Mouse (Mus musculus): ENCODE results near the gene Prss42. TPM values are rescaled to one million over a fixed set of nuclear protein-coding genes. Genes with fewer than 3 reads are reported as not detected.
"Not testable (repeated sequence)": the region's sequence is repeated elsewhere in the genome, so short reads cannot be mapped to it uniquely, and the experiment has no call there.

The Prss42 gene
- polyA plus RNA-seq, 1 experiment from 2014 or later = not detected

DNA sequence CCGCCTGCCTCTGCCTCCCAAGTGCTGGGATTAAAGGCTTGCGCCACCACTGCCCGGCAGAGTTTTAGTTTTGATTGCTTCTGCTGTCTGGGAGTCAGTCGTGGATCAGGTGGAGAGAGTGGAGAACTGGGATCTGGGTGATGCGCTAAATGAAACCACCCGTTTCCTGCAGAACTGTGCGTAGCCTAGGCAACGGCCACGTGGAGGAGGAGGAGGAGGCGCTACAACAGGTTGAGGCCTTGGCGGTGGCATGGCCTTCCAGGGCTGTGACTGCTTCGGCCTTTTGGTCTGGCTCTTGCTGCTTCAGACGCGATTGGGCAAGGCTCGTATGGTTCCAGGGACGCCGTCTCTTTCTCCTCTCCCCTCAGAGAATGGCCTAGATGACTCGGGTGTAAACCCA is 15.8 kb downstream of the Prss42 start, which contains the start of gene Prss44:
Prss44 (plus strand) TSS at position 206 of the 400 bp plus-strand sequence.
- ATAC-seq (ENCODE audit: low FRiP score) (no peak), DNase-seq (ENCODE audit: low spot score, missing footprints) (no peak)
- H3K36me3 ChIP-seq (ENCODE audit: control insufficient read depth, insufficient read depth, low read length) = no peaks in the 10 kb centered on the region
- no peak within 1 kb of the TSS for H3K27ac ChIP-seq (ENCODE audit: low read depth, low read length)
- H3K9ac ChIP-seq (ENCODE audit: low read length) = no peak within 1 kb of the TSS
- H3K4me1 ChIP-seq (ENCODE audit: control insufficient read depth, insufficient read depth, low read length) = no peaks in the 10 kb centered on the region
- H3K4me3 ChIP-seq (ENCODE audit: low read depth, low read length) = no peak within 1 kb of the TSS
- H3K9me3 ChIP-seq (ENCODE audit: control insufficient read depth, low read length) = no peaks in the 10 kb centered on the region
- no peak within 1 kb of the TSS for H3K4me2 ChIP-seq
- WGBS = 62% methylated on average over 18 of the region's 18 CpGs
- no peaks in the 10 kb centered on the region for H3K27me3 ChIP-seq (ENCODE audit: control insufficient read depth, insufficient read depth, low read length)

DNA sequence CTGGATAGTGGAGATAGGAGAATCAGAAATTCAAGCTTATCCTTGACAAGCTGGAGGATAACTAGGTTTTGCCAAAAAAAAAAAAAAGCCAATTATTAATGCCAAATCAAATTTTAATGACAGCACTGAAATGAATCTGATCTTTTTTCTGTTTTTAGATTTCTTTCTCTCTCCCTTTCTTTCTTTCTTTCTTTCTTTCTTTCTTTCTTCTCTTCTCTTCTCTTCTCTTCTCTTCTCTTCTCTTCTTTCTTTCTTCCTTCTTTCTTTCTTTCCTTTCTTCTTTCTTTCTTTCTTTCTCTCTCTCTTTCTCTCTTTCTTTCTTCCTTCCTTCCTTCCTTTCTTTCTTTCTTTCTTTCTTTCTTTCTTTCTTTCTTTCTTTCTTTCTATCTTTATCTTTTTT is 22.6 kb downstream of the Prss42 start:
- not testable (repeated sequence) for H3K4me3 ChIP-seq (ENCODE audit: low read depth, low read length); H3K4me1 ChIP-seq (ENCODE audit: control insufficient read depth, insufficient read depth, low read length); H3K9ac ChIP-seq (ENCODE audit: low read length); H3K27me3 ChIP-seq (ENCODE audit: control insufficient read depth, insufficient read depth, low read length); H3K9me3 ChIP-seq (ENCODE audit: control insufficient read depth, low read length); ATAC-seq (ENCODE audit: low FRiP score); H3K27ac ChIP-seq (ENCODE audit: low read depth, low read length); H3K36me3 ChIP-seq (ENCODE audit: control insufficient read depth, insufficient read depth, low read length); H3K4me2 ChIP-seq; DNase-seq (ENCODE audit: low spot score, missing footprints)

DNA sequence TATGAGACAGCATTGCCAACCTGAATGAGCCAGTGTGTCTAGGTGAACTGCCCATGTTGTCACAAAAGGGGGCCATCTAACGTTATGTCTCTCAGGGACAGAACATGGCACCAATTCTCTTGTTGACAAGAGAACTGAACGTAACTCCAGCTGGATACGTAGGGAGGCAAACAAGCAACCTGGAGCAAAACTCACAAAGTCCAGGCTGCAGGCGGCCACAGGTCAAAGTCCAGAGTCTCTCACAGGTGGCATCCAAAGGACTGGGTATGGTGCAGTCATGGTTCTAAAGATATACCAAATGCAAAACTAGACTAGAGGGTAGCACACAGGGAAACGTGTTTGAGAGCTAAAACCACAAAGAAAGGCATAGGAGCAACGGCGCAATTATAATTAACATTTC is 23.5 kb downstream of the Prss42 start:
- no peaks in the 10 kb centered on the region for H3K36me3 ChIP-seq (ENCODE audit: control insufficient read depth, insufficient read depth, low read length)
- H3K27ac ChIP-seq (ENCODE audit: low read depth, low read length) = no peak overlapping the region
- no peaks in the 10 kb centered on the region for H3K9me3 ChIP-seq (ENCODE audit: control insufficient read depth, low read length)
- H3K4me2 ChIP-seq = no peak overlapping the region
- H3K27me3 ChIP-seq (ENCODE audit: control insufficient read depth, insufficient read depth, low read length) = no peaks in the 10 kb centered on the region
- ATAC-seq (ENCODE audit: low FRiP score) (no peak), DNase-seq (ENCODE audit: low spot score, missing footprints) (no peak)
- H3K9ac ChIP-seq (ENCODE audit: low read length) = no peak overlapping the region
- no peaks in the 10 kb centered on the region for H3K4me1 ChIP-seq (ENCODE audit: control insufficient read depth, insufficient read depth, low read length)
- WGBS = 88% methylated on average over 7 of the region's 7 CpGs
- H3K4me3 ChIP-seq (ENCODE audit: low read depth, low read length) = no peak overlapping the region

DNA sequence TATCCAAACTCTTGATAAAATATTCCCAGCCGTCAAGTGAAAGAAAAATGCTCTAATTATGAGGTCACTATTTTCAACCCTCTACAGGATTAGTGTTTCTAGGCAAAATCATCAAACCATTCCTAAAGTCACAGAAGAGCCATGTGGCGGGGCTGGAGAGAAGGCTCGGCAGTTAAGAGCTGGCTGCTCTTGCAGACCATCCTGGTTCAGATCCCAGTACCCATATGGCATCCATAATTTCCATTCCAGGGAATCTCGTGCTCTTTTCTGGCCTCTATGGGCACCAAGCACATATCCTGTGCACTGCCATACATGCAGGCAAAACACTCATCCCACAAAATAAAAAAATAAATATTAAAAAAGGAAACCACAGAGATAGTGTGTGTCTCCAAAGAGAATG is 27.5 kb downstream of the Prss42 start:
- 78% methylated on average over 4 of the region's 4 CpGs for WGBS
- Histone ChIP-seq H3K4me2 (no peak overlapping the region), H3K9ac (ENCODE audit: low read length) (no peak overlapping the region), H3K27me3 (ENCODE audit: control insufficient read depth, insufficient read depth, low read length) (no peaks in the 10 kb centered on the region), H3K9me3 (ENCODE audit: control insufficient read depth, low read length) (no peaks in the 10 kb centered on the region), H3K4me1 (ENCODE audit: control insufficient read depth, insufficient read depth, low read length) (no peaks in the 10 kb centered on the region), H3K4me3 (ENCODE audit: low read depth, low read length) (no peak overlapping the region), H3K36me3 (ENCODE audit: control insufficient read depth, insufficient read depth, low read length) (no peaks in the 10 kb centered on the region), H3K27ac (ENCODE audit: low read depth, low read length) (no peak overlapping the region)
- DNase-seq (ENCODE audit: low spot score, missing footprints) (no peak), ATAC-seq (ENCODE audit: low FRiP score) (no peak)

DNA sequence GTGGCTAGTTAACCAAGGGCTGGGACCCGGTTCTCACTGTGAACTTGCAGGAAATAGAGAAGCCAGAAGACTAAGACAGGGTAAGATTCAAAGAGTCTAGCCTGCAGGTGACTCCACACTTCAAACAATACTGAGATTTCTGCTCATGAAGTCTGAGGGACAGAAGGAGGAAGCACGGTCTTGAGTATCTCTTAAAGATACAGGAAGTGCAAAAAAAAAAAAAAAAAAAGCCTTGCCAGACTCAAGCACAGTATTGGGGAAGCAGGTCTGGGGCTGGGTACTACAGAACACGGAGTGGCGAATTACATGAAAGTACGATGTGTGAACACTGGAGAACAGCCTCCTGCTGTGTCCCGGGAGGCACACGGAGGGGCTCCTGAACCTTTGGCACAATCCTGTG is 27.9 kb downstream of the Prss42 start:
- Histone ChIP-seq H3K9me3 (ENCODE audit: control insufficient read depth, low read length) (no peaks in the 10 kb centered on the region), H3K4me3 (ENCODE audit: low read depth, low read length) (no peak overlapping the region), H3K27me3 (ENCODE audit: control insufficient read depth, insufficient read depth, low read length) (no peaks in the 10 kb centered on the region), H3K36me3 (ENCODE audit: control insufficient read depth, insufficient read depth, low read length) (no peaks in the 10 kb centered on the region), H3K4me2 (no peak overlapping the region), H3K4me1 (ENCODE audit: control insufficient read depth, insufficient read depth, low read length) (no peaks in the 10 kb centered on the region), H3K9ac (ENCODE audit: low read length) (no peak overlapping the region), H3K27ac (ENCODE audit: low read depth, low read length) (no peak overlapping the region)
- ATAC-seq (ENCODE audit: low FRiP score) (no peak), DNase-seq (ENCODE audit: low spot score, missing footprints) (no peak)
- WGBS = 79% methylated on average over 7 of the region's 7 CpGs

GRCm38 (mm10) chr9:110826390-110826789 is 28.4 kb downstream of the Prss42 start, which contains the start of gene Prss43:
Gene Prss43, plus strand, starts transcription at chr9:110826690.
- no peak for DNase-seq (ENCODE audit: low spot score, missing footprints)
- no peaks in the 10 kb centered on the region for H3K9me3 ChIP-seq (ENCODE audit: control insufficient read depth, low read length)
- WGBS = 80% methylated on average over 3 of the region's 3 CpGs
- H3K4me1 ChIP-seq (ENCODE audit: control insufficient read depth, insufficient read depth, low read length) = no peaks in the 10 kb centered on the region
- no peak within 1 kb of the TSS for H3K4me2 ChIP-seq
- H3K4me3 ChIP-seq (ENCODE audit: low read depth, low read length) = no peak within 1 kb of the TSS
- ATAC-seq (ENCODE audit: low FRiP score) = no peak
- H3K27ac ChIP-seq (ENCODE audit: low read depth, low read length) = no peak within 1 kb of the TSS
- no peak within 1 kb of the TSS for H3K9ac ChIP-seq (ENCODE audit: low read length)
- H3K36me3 ChIP-seq (ENCODE audit: control insufficient read depth, insufficient read depth, low read length) = no peaks in the 10 kb centered on the region
- H3K27me3 ChIP-seq (ENCODE audit: control insufficient read depth, insufficient read depth, low read length) = no peaks in the 10 kb centered on the region

DNA sequence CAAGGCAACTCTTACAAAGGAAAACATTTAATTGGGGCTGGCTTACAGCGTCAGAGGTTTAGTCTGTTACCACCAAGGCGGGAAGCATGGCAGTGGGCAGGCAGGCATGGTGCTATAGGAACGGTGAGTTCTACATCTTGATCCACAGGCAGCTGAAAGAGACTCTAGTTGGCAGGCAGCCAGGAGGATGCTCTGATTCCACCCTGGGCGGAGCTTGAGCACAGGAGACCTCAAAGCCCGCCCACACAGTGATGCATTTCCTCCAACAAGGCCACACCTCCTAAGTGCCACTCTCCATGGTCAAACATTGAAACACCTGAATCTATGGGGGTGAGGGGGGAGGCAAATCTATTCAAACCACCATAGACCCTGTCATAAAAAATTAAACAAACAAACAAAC is 35.1 kb downstream of the Prss42 start:
- no peak overlapping the region for H3K4me2 ChIP-seq
- no peak overlapping the region for H3K4me3 ChIP-seq (ENCODE audit: low read depth, low read length)
- H3K9ac ChIP-seq (ENCODE audit: low read length) = no peak overlapping the region
- H3K27me3 ChIP-seq (ENCODE audit: control insufficient read depth, insufficient read depth, low read length) = no peaks in the 10 kb centered on the region
- 83% methylated on average over 5 of the region's 5 CpGs for WGBS
- ATAC-seq (ENCODE audit: low FRiP score) (no peak), DNase-seq (ENCODE audit: low spot score, missing footprints) (peak; percentile 77)
- no peak overlapping the region for H3K27ac ChIP-seq (ENCODE audit: low read depth, low read length)
- no peaks in the 10 kb centered on the region for H3K4me1 ChIP-seq (ENCODE audit: control insufficient read depth, insufficient read depth, low read length)
- no peaks in the 10 kb centered on the region for H3K9me3 ChIP-seq (ENCODE audit: control insufficient read depth, low read length)
- no peaks in the 10 kb centered on the region for H3K36me3 ChIP-seq (ENCODE audit: control insufficient read depth, insufficient read depth, low read length)

DNA sequence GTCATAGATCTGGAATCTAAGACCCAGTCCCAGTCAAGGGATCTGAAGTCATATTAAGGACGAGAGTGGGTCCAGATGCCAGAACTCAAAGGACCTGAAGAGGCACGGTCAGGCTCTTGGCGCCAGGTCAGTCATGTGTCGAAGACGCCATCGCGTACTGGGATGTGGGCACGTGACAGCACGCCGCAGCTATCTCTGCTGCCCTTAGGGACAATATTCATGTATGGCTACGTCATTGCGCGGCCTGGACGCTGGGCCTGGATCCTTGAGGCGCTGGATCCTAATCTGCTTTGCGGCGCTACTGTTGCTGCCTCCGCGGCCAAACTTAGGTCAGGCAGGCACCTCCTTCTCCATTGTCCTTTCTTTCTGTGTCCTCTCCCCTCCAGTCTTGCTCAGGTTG is 36.4 kb downstream of the Prss42 start, which contains the start of gene Prss45:
Prss45 (plus strand) TSS at position 178 of the 400 bp plus-strand sequence.
- Histone ChIP-seq H3K27me3 (ENCODE audit: control insufficient read depth, insufficient read depth, low read length) (no peaks in the 10 kb centered on the region), H3K4me2 (no peak within 1 kb of the TSS), H3K36me3 (ENCODE audit: control insufficient read depth, insufficient read depth, low read length) (no peaks in the 10 kb centered on the region), H3K4me1 (ENCODE audit: control insufficient read depth, insufficient read depth, low read length) (no peaks in the 10 kb centered on the region), H3K9me3 (ENCODE audit: control insufficient read depth, low read length) (no peaks in the 10 kb centered on the region), H3K27ac (ENCODE audit: low read depth, low read length) (no peak within 1 kb of the TSS), H3K9ac (ENCODE audit: low read length) (no peak within 1 kb of the TSS; the same call in 1 of the 2 replicates), H3K4me3 (ENCODE audit: low read depth, low read length) (no peak within 1 kb of the TSS)
- DNase-seq (ENCODE audit: low spot score, missing footprints) = peak; percentile 78
- ATAC-seq (ENCODE audit: low FRiP score) = no peak
- 80% methylated on average over 19 of the region's 19 CpGs for WGBS

DNA sequence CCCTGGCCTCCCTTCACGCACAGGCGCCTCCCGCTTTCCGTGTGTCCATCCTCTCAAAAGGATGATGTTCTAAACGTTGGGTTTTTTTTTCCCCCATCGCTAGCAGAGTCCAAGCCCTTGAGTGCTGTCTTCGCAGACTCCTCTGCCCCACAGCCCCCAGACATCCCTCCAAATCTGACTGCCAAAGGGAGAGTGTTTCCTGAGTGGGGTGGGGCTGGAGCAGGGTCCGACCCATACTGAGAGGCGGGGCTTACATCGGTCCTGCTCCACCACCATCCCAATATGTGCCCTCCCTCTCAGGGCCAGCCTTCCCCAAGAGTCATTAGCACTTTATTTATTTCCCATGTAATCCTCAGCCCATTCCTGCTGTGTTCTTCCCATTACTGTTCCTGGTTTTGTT is 37.0 kb downstream of the Prss42 start:
- no peaks in the 10 kb centered on the region for H3K27me3 ChIP-seq (ENCODE audit: control insufficient read depth, insufficient read depth, low read length)
- no peak overlapping the region; the same call in 1 of the 2 replicates for H3K9ac ChIP-seq (ENCODE audit: low read length)
- no peaks in the 10 kb centered on the region for H3K36me3 ChIP-seq (ENCODE audit: control insufficient read depth, insufficient read depth, low read length)
- no peak overlapping the region for H3K4me3 ChIP-seq (ENCODE audit: low read depth, low read length)
- H3K4me2 ChIP-seq = no peak overlapping the region
- H3K27ac ChIP-seq (ENCODE audit: low read depth, low read length) = no peak overlapping the region
- 30% methylated on average over 10 of the region's 10 CpGs for WGBS
- no peak for DNase-seq (ENCODE audit: low spot score, missing footprints)
- no peaks in the 10 kb centered on the region for H3K9me3 ChIP-seq (ENCODE audit: control insufficient read depth, low read length)
- no peaks in the 10 kb centered on the region for H3K4me1 ChIP-seq (ENCODE audit: control insufficient read depth, insufficient read depth, low read length)
- no peak for ATAC-seq (ENCODE audit: low FRiP score)

DNA sequence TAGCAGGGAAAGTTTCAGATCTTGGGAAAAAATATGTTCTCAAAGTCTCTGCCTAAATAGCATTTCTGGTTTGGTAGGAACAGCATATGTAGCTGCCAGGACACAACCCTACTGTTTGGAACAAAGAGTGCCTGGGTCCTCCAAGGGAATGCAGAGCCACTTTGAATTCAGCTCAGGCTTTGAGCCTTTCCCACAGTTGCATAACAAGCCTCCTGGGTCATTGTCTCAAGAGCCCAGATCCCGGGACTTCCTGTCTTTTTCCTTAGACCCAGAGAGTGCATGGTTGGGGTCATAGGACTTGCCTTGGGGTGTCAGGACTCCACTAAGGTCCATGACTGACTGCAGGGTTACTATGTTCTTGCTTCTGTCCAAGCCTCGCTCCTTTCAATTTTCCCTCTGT is 38.1 kb downstream of the Prss42 start:
- Histone ChIP-seq H3K4me1 (ENCODE audit: control insufficient read depth, insufficient read depth, low read length) (no peaks in the 10 kb centered on the region), H3K27ac (ENCODE audit: low read depth, low read length) (no peak overlapping the region), H3K36me3 (ENCODE audit: control insufficient read depth, insufficient read depth, low read length) (no peaks in the 10 kb centered on the region), H3K4me2 (no peak overlapping the region), H3K9ac (ENCODE audit: low read length) (no peak overlapping the region), H3K27me3 (ENCODE audit: control insufficient read depth, insufficient read depth, low read length) (no peaks in the 10 kb centered on the region), H3K4me3 (ENCODE audit: low read depth, low read length) (no peak overlapping the region), H3K9me3 (ENCODE audit: control insufficient read depth, low read length) (no peaks in the 10 kb centered on the region)
- DNase-seq (ENCODE audit: low spot score, missing footprints) (no peak), ATAC-seq (ENCODE audit: low FRiP score) (no peak)
- WGBS = 49% methylated on average over 2 of the region's 2 CpGs
